Mouse (Mus musculus) Patski (cell line): ENCODE data around the gene Klk13. TPM values are rescaled to one million over a fixed set of nuclear protein-coding genes. Genes with fewer than 3 reads are reported as not detected.
A peak's percentile ranks its signal among the peaks of the same experiment; 100 is the strongest.
"Not testable (repeated sequence)": the region's sequence is repeated elsewhere in the genome, so short reads cannot be mapped to it uniquely, and the experiment has no call there.

Experiments
- ATAC-seq: fragments of 100-300 bp; one replicate; pipeline ENCODE4 v1.8.0; 2021
- CTCF ChIA-PET: fragments of 350-600 bp; sonication (Branson Sonifier 250); formaldehyde crosslinking; loops from one replicate; lab custom pipeline; 2022; ENCODE audit warnings: inconsistent platforms; lab: Charles Lee
- POLR2A ChIA-PET: fragments of 350-600 bp; sonication (Branson Sonifier 250); formaldehyde crosslinking; loops from one replicate; lab custom pipeline; 2022; ENCODE audit warnings: antibody characterized with exemption, inconsistent platforms; lab: Charles Lee
- DNase-seq: peaks from one replicate; pipeline ENCODE4 v3.0.0-alpha.2; 2011; ENCODE audit warnings: low read depth, low spot score
- H3K27me3 ChIP-seq: fragments of 371-371 bp; one replicate; pipeline ENCODE4 v1.5.1; 2021
- CTCF ChIP-seq: fragments of 100-300 bp; IDR thresholded peaks from one replicate; pipeline ENCODE4 v1.5.1; 2021
- in situ Hi-C: fragments of 300-500 bp; cut with MboI; formaldehyde crosslinking; loops from 3 replicates; pipeline ENCODE4 v1.11.1; 2018; ENCODE audit warnings: low pct_unique_long_range_greater_than_20kb, mixed read lengths
- polyA plus RNA-seq: library from polyadenylated mRNA; unstranded; gene quantifications from one replicate; pipeline ENCODE4 v1.2.3, GENCODE M21; 2021

The Klk13 gene
- polyA plus RNA-seq, 1 experiment from 2014 or later = not detected

- H3K27me3 ChIP-seq, DNase-seq, POLR2A ChIA-PET, ATAC-seq: not testable (repeated sequence)
- in situ Hi-C loops = loop anchor here (5.0 kb wide), 1 partner anchor 210 kb away; no protein-coding TSS in a partner anchor
- peak; percentile 18 for TF ChIP-seq CTCF
- CTCF ChIA-PET = interaction anchor here (0.6 kb wide), 1 partner anchor 25 kb away, joined by 3 read pairs; no protein-coding TSS in a partner anchor
Measured at GRCm38 (mm10) chr7:43682511-43682910, 29.9 kb upstream of the Klk13 start.

- TF ChIP-seq CTCF = no peak
- DNase-seq = no peak
- no peaks in the 10 kb centered on the region for H3K27me3 ChIP-seq
- ChIA-PET CTCF (no interaction called here), POLR2A (no interaction called here)
- in situ Hi-C loops = no loop called here
- ATAC-seq = no peak
Measured at GRCm38 (mm10) chr7:43685088-43685487, 27.3 kb upstream of the Klk13 start.

- no peak for DNase-seq
- TF ChIP-seq CTCF = no peak
- peaks cover 4% of the 10 kb centered on the region for H3K27me3 ChIP-seq
- no peak for ATAC-seq
- POLR2A ChIA-PET = no interaction called here
- in situ Hi-C loops = no loop called here
- CTCF ChIA-PET = no interaction called here
Measured at GRCm38 (mm10) chr7:43690118-43690517, 22.2 kb upstream of the Klk13 start, which contains the start of gene Klk14. Klk14 (plus strand) TSS chr7:43690418.

GRCm38 (mm10) chr7:43710031-43710430 is 2.3 kb upstream of the Klk13 start:
- H3K27me3 ChIP-seq = peaks cover 12% of the 10 kb centered on the region
- in situ Hi-C loops = no loop called here
- DNase-seq (no peak), ATAC-seq (no peak)
- TF ChIP-seq CTCF = no peak
- CTCF ChIA-PET = no interaction called here
- POLR2A ChIA-PET = no interaction called here

- POLR2A ChIA-PET = no interaction called here
- TF ChIP-seq CTCF = no peak
Measured at GRCm38 (mm10) chr7:43712917-43713316, 550 bp downstream of the Klk13 start.

GRCm38 (mm10) chr7:43713741-43714351 is 1.5 kb downstream of the Klk13 start:
- ATAC-seq (no peak), DNase-seq (no peak)
- POLR2A ChIA-PET = interaction anchor here (0.5 to 0.6 kb wide), 2 partner anchors 9 to 181 kb away, joined by 3 to 5 read pairs; no protein-coding TSS in a partner anchor
- H3K27me3 ChIP-seq = peaks cover 19% of the 10 kb centered on the region
- CTCF ChIA-PET = no interaction called here
- in situ Hi-C loops = no loop called here
- no peak for TF ChIP-seq CTCF

More at GRCm38 (mm10) chr7:43712917-43713316, 550 bp downstream of the Klk13 start:
- CTCF ChIA-PET = no interaction called here
- H3K27me3 ChIP-seq = peaks cover 19% of the 10 kb centered on the region
- in situ Hi-C loops = no loop called here
- no peak for ATAC-seq
- DNase-seq = no peak

GRCm38 (mm10) chr7:43747788-43748187 is 35.4 kb downstream of the Klk13 start:
- in situ Hi-C loops = no loop called here
- no peak for DNase-seq
- CTCF ChIA-PET = no interaction called here
- no peak for TF ChIP-seq CTCF
- POLR2A ChIA-PET = no interaction called here
- ATAC-seq = no peak
- H3K27me3 ChIP-seq = peaks cover 8% of the 10 kb centered on the region

GRCm38 (mm10) chr7:43752806-43753205 is 40.4 kb downstream of the Klk13 start:
- no peak for TF ChIP-seq CTCF
- DNase-seq (no peak), ATAC-seq (no peak)
- H3K27me3 ChIP-seq = peaks cover 15% of the 10 kb centered on the region
- POLR2A ChIA-PET = no interaction called here
- in situ Hi-C loops = no loop called here
- CTCF ChIA-PET = no interaction called here

GRCm38 (mm10) chr7:43766484-43766883 is 54.1 kb downstream of the Klk13 start:
- ATAC-seq = no peak
- in situ Hi-C loops = no loop called here
- CTCF ChIA-PET = no interaction called here
- TF ChIP-seq CTCF = no peak
- peaks cover 5% of the 10 kb centered on the region for H3K27me3 ChIP-seq
- POLR2A ChIA-PET = no interaction called here
- DNase-seq = no peak

GRCm38 (mm10) chr7:43768597-43768996 is 56.2 kb downstream of the Klk13 start, which contains the start of gene Klk12:
Klk12 (plus strand) TSS chr7:43768897.
- in situ Hi-C loops = no loop called here
- ChIA-PET CTCF (no interaction called here), POLR2A (no interaction called here)
- ATAC-seq = no peak
- peaks cover 5% of the 10 kb centered on the region for H3K27me3 ChIP-seq
- TF ChIP-seq CTCF = no peak
- DNase-seq = no peak

- H3K27me3 ChIP-seq = peaks cover 5% of the 10 kb centered on the region
- no peak for ATAC-seq
- no peak for TF ChIP-seq CTCF
- POLR2A ChIA-PET = no interaction called here
- CTCF ChIA-PET = no interaction called here
- in situ Hi-C loops = no loop called here
- no peak for DNase-seq
Measured at GRCm38 (mm10) chr7:43769636-43770035, 57.3 kb downstream of the Klk13 start.

- POLR2A ChIA-PET = no interaction called here
- H3K27me3 ChIP-seq = peaks cover 1% of the 10 kb centered on the region
- CTCF ChIA-PET = no interaction called here
- in situ Hi-C loops = no loop called here
- TF ChIP-seq CTCF = no peak
- DNase-seq (no peak), ATAC-seq (no peak)
Measured at GRCm38 (mm10) chr7:43770701-43771100, 58.3 kb downstream of the Klk13 start.
